Mouse (Mus musculus) CH12.LX (cell line): Measurements from ENCODE around the gene Zfp777. TPM values are rescaled to one million over a fixed set of nuclear protein-coding genes. Genes with fewer than 3 reads are reported as not detected.

Experiments used
- DNase-seq: peaks from one replicate; pipeline ENCODE4 v3.0.0-alpha.2; 2013; ENCODE audit errors: extremely low read depth
- H3K27ac ChIP-seq: 2 replicates; pipeline ENCODE4 v1.5.1; 2012; ENCODE audit warnings: low read depth, mild to moderate bottlenecking, control low read depth, moderate library complexity; ENCODE audit not compliant: insufficient read depth
- H3K27me3 ChIP-seq: replicated peaks from 2 replicates; pipeline ENCODE3; 2012; ENCODE audit warnings: inconsistent platforms
- H3K36me3 ChIP-seq, 2 experiments: replicated peaks in 1 of 2; 2 replicates each; pipeline versions ENCODE3 to v1.6.1; 2012; ENCODE audit warnings: inconsistent platforms in 1 of 2, low read length in 1 of 2, mild to moderate bottlenecking in 1 of 2, mixed read lengths in 1 of 2, moderate library complexity in 1 of 2; ENCODE audit not compliant: control insufficient read depth in 1 of 2, insufficient read depth in 1 of 2
- H3K4me1 ChIP-seq, 2 experiments: 2 replicates each; pipeline ENCODE4 v1.6.1; 2012; ENCODE audit warnings: inconsistent platforms in 1 of 2, moderate library complexity in 1 of 2; ENCODE audit not compliant: insufficient read depth in 2 of 2, control insufficient read depth in 1 of 2
- H3K4me2 ChIP-seq: 2 replicates; pipeline ENCODE4 v1.6.1; 2012; ENCODE audit warnings: low read depth, mild to moderate bottlenecking, control low read depth; ENCODE audit not compliant: poor library complexity, insufficient read depth, severe bottlenecking
- H3K4me3 ChIP-seq, 3 experiments: fragments of 150-350 bp in 1 of 3; sonication (generic) in 1 of 3; replicated peaks in 1 of 3; 2 replicates each; pipeline versions ENCODE3 to v1.5.1; 2011 to 2012; ENCODE audit warnings: low read depth in 2 of 3, low read length in 2 of 3, mild to moderate bottlenecking in 2 of 3, moderate library complexity in 2 of 3, control low read depth in 1 of 3, improper control_type of control experiment in 1 of 3, inconsistent platforms in 1 of 3, mixed read lengths in 1 of 3; ENCODE audit not compliant: poor library complexity in 1 of 3
- H3K79me2 ChIP-seq: replicated peaks from 2 replicates; pipeline ENCODE4 v1.6.1; 2012; ENCODE audit warnings: mild to moderate bottlenecking, moderate library complexity; ENCODE audit not compliant: control insufficient read depth, poor library complexity, insufficient read depth, severe bottlenecking; ENCODE audit errors: extremely low read depth
- H3K9ac ChIP-seq: 2 replicates; pipeline ENCODE4 v1.6.1; 2012; ENCODE audit warnings: low read depth, mild to moderate bottlenecking, control low read depth, moderate library complexity; ENCODE audit not compliant: insufficient read depth
- H3K9me3 ChIP-seq: replicated peaks from 2 replicates; pipeline ENCODE3; 2012; ENCODE audit warnings: low read length, inconsistent platforms, mixed read lengths
- BHLHE40 ChIP-seq: IDR thresholded peaks from 2 replicates; pipeline ENCODE4 v1.6.1; 2011; ENCODE audit warnings: mild to moderate bottlenecking, low read depth, low read length, improper control_type of control experiment
- CTCF ChIP-seq, 2 experiments: IDR thresholded peaks in 1 of 2; conservative IDR thresholded peaks in 1 of 2; 2 replicates each; pipeline ENCODE4 v1.5.1; 2011 to 2012; ENCODE audit warnings: low read depth in 2 of 2, low read length in 2 of 2, improper control_type of control experiment in 1 of 2, inconsistent platforms in 1 of 2, mild to moderate bottlenecking in 1 of 2, moderate library complexity in 1 of 2
- E2F4 ChIP-seq: IDR thresholded peaks from 2 replicates; pipeline ENCODE4 v1.6.1; 2011; ENCODE audit warnings: low read depth, low read length, improper control_type of control experiment; ENCODE audit not compliant: insufficient replicate concordance
- ELF1 ChIP-seq: IDR thresholded peaks from 2 replicates; pipeline ENCODE4 v1.6.1; 2014; ENCODE audit warnings: low read depth, mild to moderate bottlenecking, inconsistent platforms, low read length, improper control_type of control experiment
- ETS1 ChIP-seq: conservative IDR thresholded peaks from 2 replicates; pipeline ENCODE4 v1.6.1; 2012; ENCODE audit warnings: low read depth, mild to moderate bottlenecking, inconsistent platforms, low read length, improper control_type of control experiment, moderate library complexity
- HCFC1 ChIP-seq: IDR thresholded peaks from 2 replicates; pipeline ENCODE4 v1.6.1; 2012; ENCODE audit warnings: low read depth, mild to moderate bottlenecking, inconsistent platforms, low read length, improper control_type of control experiment
- JUND ChIP-seq: conservative IDR thresholded peaks from 2 replicates; pipeline ENCODE4 v1.6.1; 2011; ENCODE audit warnings: low read depth, low read length, improper control_type of control experiment
- MAFK ChIP-seq: IDR thresholded peaks from 2 replicates; pipeline ENCODE4 v1.6.1; 2011; ENCODE audit warnings: low read length, improper control_type of control experiment; ENCODE audit not compliant: insufficient replicate concordance
- MEF2A ChIP-seq: IDR thresholded peaks from 2 replicates; pipeline ENCODE4 v1.6.1; 2014; ENCODE audit warnings: low read depth, mild to moderate bottlenecking, inconsistent platforms, low read length, improper control_type of control experiment, borderline replicate concordance
- MXI1 ChIP-seq: IDR thresholded peaks from 2 replicates; pipeline ENCODE4 v1.6.1; 2011; ENCODE audit warnings: mild to moderate bottlenecking, low read depth, low read length, improper control_type of control experiment
- NELFE ChIP-seq: IDR thresholded peaks from 2 replicates; pipeline ENCODE4 v1.6.1; 2011; ENCODE audit warnings: low read depth, low read length, improper control_type of control experiment
- NRF1 ChIP-seq: IDR thresholded peaks from 2 replicates; pipeline ENCODE4 v1.6.1; 2014; ENCODE audit warnings: low read depth, mild to moderate bottlenecking, inconsistent platforms, low read length, improper control_type of control experiment, moderate library complexity
- PAX5 ChIP-seq: IDR thresholded peaks from 2 replicates; pipeline ENCODE4 v1.6.1; 2012; ENCODE audit warnings: low read length, inconsistent platforms, mixed read lengths
- POLR2A ChIP-seq: IDR thresholded peaks from 2 replicates; pipeline ENCODE4 v1.6.1; 2011; ENCODE audit warnings: low read depth, mild to moderate bottlenecking, improper control_type of control experiment, low read length
- TBP ChIP-seq: conservative IDR thresholded peaks from 2 replicates; pipeline ENCODE4 v1.6.1; 2011; ENCODE audit warnings: low read depth, low read length, improper control_type of control experiment
- TCF12 ChIP-seq: IDR thresholded peaks from 2 replicates; pipeline ENCODE4 v1.6.1; 2014; ENCODE audit warnings: low read depth, mild to moderate bottlenecking, inconsistent platforms, low read length, improper control_type of control experiment
- UBTF ChIP-seq: IDR thresholded peaks from 2 replicates; pipeline ENCODE4 v1.6.1; 2012; ENCODE audit warnings: low read depth, mild to moderate bottlenecking, inconsistent platforms, low read length, improper control_type of control experiment, moderate library complexity
- ZKSCAN1 ChIP-seq: IDR thresholded peaks from 2 replicates; pipeline ENCODE4 v1.6.1; 2012; ENCODE audit warnings: low read depth, inconsistent platforms, low read length, improper control_type of control experiment, borderline replicate concordance
- ZMIZ1 ChIP-seq: IDR thresholded peaks from 2 replicates; pipeline ENCODE4 v1.6.1; 2012; ENCODE audit warnings: low read depth, mild to moderate bottlenecking, inconsistent platforms, low read length, improper control_type of control experiment
- dilution Hi-C: fragments of 300-500 bp; cut with MboI; formaldehyde crosslinking; loops from 2 replicates; pipeline ENCODE4 v1.14.3; 2020; ENCODE audit warnings: low sequenced_read_pairs; ENCODE audit not compliant: extremely low pct_unique_long_range_greater_than_20kb, extremely low pct_ligation_motif_present
- in situ Hi-C: fragments of 300-500 bp; cut with MboI; formaldehyde crosslinking; loops from 3 replicates; pipeline ENCODE4 v1.14.3; 2019; ENCODE audit warnings: low sequenced_read_pairs, low pct_ligation_motif_present, low pct_unique_long_range_greater_than_20kb, mixed read lengths
- polyA plus RNA-seq: library from polyadenylated mRNA; unstranded; fragments of >175 nt; gene quantifications from 2 replicates; pipeline ENCODE4 v1.2.1, GENCODE M21; 2012; ENCODE audit warnings: low read depth; ENCODE audit not compliant: insufficient read length
- total RNA-seq, 2 experiments: library from RNA; depleted of rRNA; stranded (reverse); fragments of 300-350 nt in 1 of 2; fragments of >200 nt in 1 of 2; gene quantifications; 2 replicates each; pipeline ENCODE4 v1.2.3; 2012 to 2014

Gene Zfp777
- total and polyA plus RNA-seq, 3 experiments: 7.1 to 16.5 (median 13.6) TPM

- H3K79me2 ChIP-seq: peaks cover 3% of the 10 kb centered on the region
- H3K36me3 ChIP-seq: peaks cover 2 to 7% of the 10 kb centered on the region in 2 experiments
- DNase-seq: no peak
- H3K4me1 ChIP-seq: peaks cover 6 to 39% of the 10 kb centered on the region in 2 experiments
- H3K27me3 ChIP-seq: peaks cover 2% of the 10 kb centered on the region
- peak overlapping the region; percentile 82 for H3K9ac ChIP-seq
- in situ Hi-C loops (no loop called here), dilution Hi-C loops (no loop called here)
- H3K27ac ChIP-seq: no peak overlapping the region
- TF ChIP-seq E2F4: no peak
- no peak for TF ChIP-seq MEF2A
- no peak for TF ChIP-seq PAX5
- no peak for TF ChIP-seq MXI1
- TF ChIP-seq HCFC1: no peak
- TF ChIP-seq MAFK: no peak
- TF ChIP-seq ELF1: 0 out of 2 replicates have a peak, but pooled peaks have one; percentile 30
- no peak for TF ChIP-seq ETS1
- no peak for TF ChIP-seq ZKSCAN1
- H3K4me2 ChIP-seq: peak overlapping the region; percentile 80
- H3K9me3 ChIP-seq: no peaks in the 10 kb centered on the region
- H3K4me3 ChIP-seq: peak overlapping the region; percentile 45 to 90 (median 78)
Observed at GRCm38 (mm10) chr6:48049273-48050065, 758 bp upstream of the Zfp777 start.

GRCm38 (mm10) chr6:48047450-48048351 lies 1.0 kb downstream of the Zfp777 start:
- DNase-seq: no peak

More at GRCm38 (mm10) chr6:48047450-48048351, 1.0 kb downstream of the Zfp777 start:
- peak; percentile 65; the same call in 1 of the 2 replicates for TF ChIP-seq UBTF
- peak; percentile 26; the same call in 1 of the 2 replicates for TF ChIP-seq NRF1
- TF ChIP-seq TCF12: no peak
- no peak; the same call in 1 of the 2 replicates for TF ChIP-seq POLR2A
- TF ChIP-seq BHLHE40: 0 out of 2 replicates have a peak, but pooled peaks have one; percentile 13
- TF ChIP-seq TBP: no peak
- peak in 1 of 2 experiments; percentile 27; a peak in 1 of 4 replicates for TF ChIP-seq CTCF (conservative IDR thresholded peaks at IDR 0.05 in 1 of 2, IDR thresholded peaks at IDR 0.05 in 1 of 2; ENCODE audit: low read depth in 2 of 2, low read length in 2 of 2)
- TF ChIP-seq NELFE: no peak
- TF ChIP-seq JUND: no peak
- TF ChIP-seq ZMIZ1: no peak
- Histone ChIP-seq H3K4me2 (peak overlapping the region; percentile 76), H3K79me2 (peaks cover 3% of the 10 kb centered on the region), H3K27ac (no peak overlapping the region), H3K9ac (peak overlapping the region; percentile 82), H3K4me3 (peak overlapping the region; percentile 55 to 90 (median 78)), H3K36me3 (peaks cover 18 to 24% of the 10 kb centered on the region in 2 experiments), H3K9me3 (no peaks in the 10 kb centered on the region), H3K4me1 (peaks cover 6 to 43% of the 10 kb centered on the region in 2 experiments), H3K27me3 (peaks cover 2% of the 10 kb centered on the region)
- dilution Hi-C loops: no loop called here
- in situ Hi-C loops: no loop called here
